Mouse (Mus musculus): Measurements from ENCODE around the gene Phlpp1. TPM values are rescaled to one million over a fixed set of nuclear protein-coding genes. Genes with fewer than 3 reads are reported as not detected.
A peak's percentile ranks its signal among the peaks of the same experiment; 100 is the strongest.
"Not testable (repeated sequence)": the region's sequence is repeated elsewhere in the genome, so short reads cannot be mapped to it uniquely, and the experiment has no call there.

Gene Phlpp1
- polyA plus RNA-seq, 1 experiment from 2014 or later: 4.8 TPM

GRCm38 (mm10) chr1:106279404-106280123 lies 108.0 kb downstream of the Phlpp1 start:
- Histone ChIP-seq H3K9me3 (ENCODE audit: control insufficient read depth, low read length) (no peaks in the 10 kb centered on the region), H3K9ac (ENCODE audit: low read depth, low read length) (no peak overlapping the region), H3K4me3 (ENCODE audit: low read length) (no peak overlapping the region), H3K27ac (ENCODE audit: low read depth, low read length) (no peak overlapping the region), H3K27me3 (ENCODE audit: control insufficient read depth, insufficient read depth, low read length) (no peaks in the 10 kb centered on the region), H3K4me2 (replicated peaks; ENCODE audit: low read depth, low read length) (no peak overlapping the region), H3K4me1 (ENCODE audit: control insufficient read depth, insufficient read depth, low read length) (peaks cover 4% of the 10 kb centered on the region; the same call in 1 of the 2 replicates), H3K36me3 (ENCODE audit: control insufficient read depth, insufficient read depth, low read length) (no peaks in the 10 kb centered on the region)
- 89% methylated on average over 2 of the region's 2 CpGs for WGBS
- no peak for ATAC-seq (ENCODE audit: low FRiP score, low TSS enrichment)

GRCm38 (mm10) chr1:106280171-106280913 lies 108.8 kb downstream of the Phlpp1 start:
- Histone ChIP-seq H3K4me3 (ENCODE audit: low read length) (no peak overlapping the region), H3K9me3 (ENCODE audit: control insufficient read depth, low read length) (no peaks in the 10 kb centered on the region), H3K36me3 (ENCODE audit: control insufficient read depth, insufficient read depth, low read length) (no peaks in the 10 kb centered on the region), H3K9ac (ENCODE audit: low read depth, low read length) (no peak overlapping the region), H3K27ac (ENCODE audit: low read depth, low read length) (no peak overlapping the region), H3K4me2 (replicated peaks; ENCODE audit: low read depth, low read length) (no peak overlapping the region), H3K4me1 (ENCODE audit: control insufficient read depth, insufficient read depth, low read length) (no peaks in the 10 kb centered on the region), H3K27me3 (ENCODE audit: control insufficient read depth, insufficient read depth, low read length) (no peaks in the 10 kb centered on the region)
- 77% methylated on average over 8 of the region's 8 CpGs for WGBS
- no peak for ATAC-seq (ENCODE audit: low FRiP score, low TSS enrichment)

GRCm38 (mm10) chr1:106286815-106287214 lies 115.3 kb downstream of the Phlpp1 start:
- H3K4me1 ChIP-seq (ENCODE audit: control insufficient read depth, insufficient read depth, low read length): 0 out of 2 replicates have a peak, but pooled peaks cover 4% of the 10 kb centered on the region
- H3K9me3 ChIP-seq (ENCODE audit: control insufficient read depth, low read length): no peaks in the 10 kb centered on the region
- H3K9ac ChIP-seq (ENCODE audit: low read depth, low read length): no peak overlapping the region
- no peaks in the 10 kb centered on the region for H3K36me3 ChIP-seq (ENCODE audit: control insufficient read depth, insufficient read depth, low read length)
- no peak overlapping the region for H3K27ac ChIP-seq (ENCODE audit: low read depth, low read length)
- WGBS: 95% methylated on average over 7 of the region's 7 CpGs
- no peak overlapping the region for H3K4me3 ChIP-seq (ENCODE audit: low read length)
- H3K27me3 ChIP-seq (ENCODE audit: control insufficient read depth, insufficient read depth, low read length): no peaks in the 10 kb centered on the region
- no peak for ATAC-seq (ENCODE audit: low FRiP score, low TSS enrichment)
- no peak overlapping the region for H3K4me2 ChIP-seq (replicated peaks; ENCODE audit: low read depth, low read length)

- no peak for ATAC-seq (ENCODE audit: low FRiP score, low TSS enrichment)
Observed at GRCm38 (mm10) chr1:106289065-106289464, 117.5 kb downstream of the Phlpp1 start.

GRCm38 (mm10) chr1:106289580-106289979 lies 118.0 kb downstream of the Phlpp1 start:
- no peak overlapping the region for H3K9ac ChIP-seq (ENCODE audit: low read depth, low read length)
- H3K36me3 ChIP-seq (ENCODE audit: control insufficient read depth, insufficient read depth, low read length): no peaks in the 10 kb centered on the region
- no peaks in the 10 kb centered on the region for H3K9me3 ChIP-seq (ENCODE audit: control insufficient read depth, low read length)
- no peak overlapping the region for H3K4me3 ChIP-seq (ENCODE audit: low read length)
- 0 out of 2 replicates have a peak, but pooled peaks cover 4% of the 10 kb centered on the region for H3K4me1 ChIP-seq (ENCODE audit: control insufficient read depth, insufficient read depth, low read length)
- ATAC-seq (ENCODE audit: low FRiP score, low TSS enrichment): peak; percentile 72; the same call in 1 of the 2 replicates
- H3K27ac ChIP-seq (ENCODE audit: low read depth, low read length): no peak overlapping the region
- 40% methylated on average over 2 of the region's 2 CpGs for WGBS
- H3K27me3 ChIP-seq (ENCODE audit: control insufficient read depth, insufficient read depth, low read length): no peaks in the 10 kb centered on the region
- H3K4me2 ChIP-seq (replicated peaks; ENCODE audit: low read depth, low read length): no peak overlapping the region

More at GRCm38 (mm10) chr1:106289065-106289464, 117.5 kb downstream of the Phlpp1 start:
- no peaks in the 10 kb centered on the region for H3K36me3 ChIP-seq (ENCODE audit: control insufficient read depth, insufficient read depth, low read length)
- no peaks in the 10 kb centered on the region for H3K9me3 ChIP-seq (ENCODE audit: control insufficient read depth, low read length)
- no peaks in the 10 kb centered on the region for H3K27me3 ChIP-seq (ENCODE audit: control insufficient read depth, insufficient read depth, low read length)
- 47% methylated on average over 5 of the region's 5 CpGs for WGBS
- H3K4me1 ChIP-seq (ENCODE audit: control insufficient read depth, insufficient read depth, low read length): 0 out of 2 replicates have a peak, but pooled peaks cover 4% of the 10 kb centered on the region
- no peak overlapping the region for H3K27ac ChIP-seq (ENCODE audit: low read depth, low read length)
- H3K4me3 ChIP-seq (ENCODE audit: low read length): no peak overlapping the region
- no peak overlapping the region for H3K4me2 ChIP-seq (replicated peaks; ENCODE audit: low read depth, low read length)
- H3K9ac ChIP-seq (ENCODE audit: low read depth, low read length): no peak overlapping the region

GRCm38 (mm10) chr1:106309394-106310039 lies 138.0 kb downstream of the Phlpp1 start:
- ATAC-seq (ENCODE audit: low FRiP score, low TSS enrichment): no peak
- Histone ChIP-seq H3K27me3 (ENCODE audit: control insufficient read depth, insufficient read depth, low read length) (no peaks in the 10 kb centered on the region), H3K36me3 (ENCODE audit: control insufficient read depth, insufficient read depth, low read length) (no peaks in the 10 kb centered on the region), H3K27ac (ENCODE audit: low read depth, low read length) (no peak overlapping the region), H3K9me3 (ENCODE audit: control insufficient read depth, low read length) (no peaks in the 10 kb centered on the region), H3K4me2 (replicated peaks; ENCODE audit: low read depth, low read length) (no peak overlapping the region), H3K9ac (ENCODE audit: low read depth, low read length) (no peak overlapping the region), H3K4me3 (ENCODE audit: low read length) (no peak overlapping the region), H3K4me1 (ENCODE audit: control insufficient read depth, insufficient read depth, low read length) (no peaks in the 10 kb centered on the region)
- WGBS: 91% methylated on average over 3 of the region's 3 CpGs

- ATAC-seq (ENCODE audit: low FRiP score, low TSS enrichment): no peak
- Histone ChIP-seq H3K9me3 (ENCODE audit: control insufficient read depth, low read length) (no peaks in the 10 kb centered on the region), H3K9ac (ENCODE audit: low read depth, low read length) (no peak overlapping the region), H3K4me3 (ENCODE audit: low read length) (no peak overlapping the region), H3K4me1 (ENCODE audit: control insufficient read depth, insufficient read depth, low read length) (no peaks in the 10 kb centered on the region), H3K4me2 (replicated peaks; ENCODE audit: low read depth, low read length) (no peak overlapping the region), H3K27ac (ENCODE audit: low read depth, low read length) (no peak overlapping the region), H3K27me3 (ENCODE audit: control insufficient read depth, insufficient read depth, low read length) (no peaks in the 10 kb centered on the region), H3K36me3 (ENCODE audit: control insufficient read depth, insufficient read depth, low read length) (no peaks in the 10 kb centered on the region)
- WGBS: 75% methylated on average over 2 of the region's 2 CpGs
Observed at GRCm38 (mm10) chr1:106310285-106310684, 138.7 kb downstream of the Phlpp1 start.

GRCm38 (mm10) chr1:106311830-106312229 lies 140.3 kb downstream of the Phlpp1 start:
- H3K4me2 ChIP-seq (replicated peaks; ENCODE audit: low read depth, low read length); H3K9me3 ChIP-seq (ENCODE audit: control insufficient read depth, low read length); H3K27me3 ChIP-seq (ENCODE audit: control insufficient read depth, insufficient read depth, low read length); H3K4me1 ChIP-seq (ENCODE audit: control insufficient read depth, insufficient read depth, low read length); H3K4me3 ChIP-seq (ENCODE audit: low read length); H3K27ac ChIP-seq (ENCODE audit: low read depth, low read length); H3K9ac ChIP-seq (ENCODE audit: low read depth, low read length); ATAC-seq (ENCODE audit: low FRiP score, low TSS enrichment); H3K36me3 ChIP-seq (ENCODE audit: control insufficient read depth, insufficient read depth, low read length): not testable (repeated sequence)
- whole genome bisulfite sequencing: 90% methylated on average over 2 of the region's 2 CpGs

- Histone ChIP-seq H3K36me3 (ENCODE audit: control insufficient read depth, insufficient read depth, low read length) (no peaks in the 10 kb centered on the region), H3K4me3 (ENCODE audit: low read length) (no peak overlapping the region), H3K4me1 (ENCODE audit: control insufficient read depth, insufficient read depth, low read length) (no peaks in the 10 kb centered on the region), H3K9ac (ENCODE audit: low read depth, low read length) (no peak overlapping the region), H3K4me2 (replicated peaks; ENCODE audit: low read depth, low read length) (no peak overlapping the region), H3K9me3 (ENCODE audit: control insufficient read depth, low read length) (no peaks in the 10 kb centered on the region), H3K27ac (ENCODE audit: low read depth, low read length) (no peak overlapping the region), H3K27me3 (ENCODE audit: control insufficient read depth, insufficient read depth, low read length) (no peaks in the 10 kb centered on the region)
- ATAC-seq (ENCODE audit: low FRiP score, low TSS enrichment): no peak
- 78% methylated on average over 4 of the region's 4 CpGs for WGBS
Observed at GRCm38 (mm10) chr1:106314476-106314875, 142.9 kb downstream of the Phlpp1 start.
